Mouse (Mus musculus) mouse embryonic stem cell (cell line): Measurements from ENCODE around the gene Ebi3.

Source experiments
- in situ Hi-C, 2 experiments: fragments of 300-500 bp; cut with MboI; formaldehyde crosslinking; loops; 1 replicate in 1 of 2; 3 replicates in 1 of 2; pipeline ENCODE4 v1.14.3; 2019 to 2020; ENCODE audit warnings: low sequenced_read_pairs in 2 of 2, low pct_unique_long_range_greater_than_20kb in 1 of 2, mixed read lengths in 1 of 2; ENCODE audit not compliant: unreplicated experiment in 1 of 2

Ebi3 gene

GRCm38 (mm10) chr17:55986030-55986961, 33.9 kb downstream of the Ebi3 start, which contains the start of gene Fsd1:
Gene Fsd1 (plus strand): TSS chr17:55986509.
- in situ Hi-C loops, result no loop called here

- in situ Hi-C loops, result no loop called here
Observed at GRCm38 (mm10) chr17:55990278-55990898, 37.9 kb downstream of the Ebi3 start.

GRCm38 (mm10) chr17:55996007-55996406, 43.6 kb downstream of the Ebi3 start:
- in situ Hi-C loops, result no loop called here

GRCm38 (mm10) chr17:55999794-56000499, 47.5 kb downstream of the Ebi3 start:
- in situ Hi-C loops, result no loop called here

GRCm38 (mm10) chr17:56003000-56003399, 50.6 kb downstream of the Ebi3 start:
- in situ Hi-C loops, result no loop called here

- in situ Hi-C loops, result no loop called here
Observed at GRCm38 (mm10) chr17:56005415-56006061, 53.1 kb downstream of the Ebi3 start, which contains the start of the genes Stap2 and Mpnd. Gene Stap2 (minus strand): TSS chr17:56005584. Gene Mpnd (plus strand): TSS chr17:56005711.
